9 mouse cellular contexts compared by ENCODE assay signal in genomic region chr2:19682997-19683396, GRCm38 (mm10). TPM values are rescaled to one million over a fixed set of nuclear protein-coding genes. Genes with fewer than 3 reads are reported as not detected.
A peak's percentile ranks its signal among the peaks of the same experiment; 100 is the strongest.
DNase-seq lines count a peak whose midpoint lies in the region; ATAC-seq lines count a peak whose summit lies in the region.
"Had no signal": no experiment of that assay in that cellular context is flagged by ENCODE, and none has a peak within 500 bp of the region (broad histone marks: within the 10 kb centered on the region; RNA-seq: fewer than 3 reads in every experiment).

No protein-coding gene starts in this region.

- no peaks in the 10 kb centered on the region for H3K36me3 ChIP-seq in midbrain, embryonic 11.5 days (ENCODE audit: control insufficient read depth, insufficient read depth, low read length)
- no peaks in the 10 kb centered on the region for H3K36me3 ChIP-seq in midbrain, embryonic 15.5 days (replicated peaks)
- H3K36me3 ChIP-seq in midbrain, embryonic 16.5 days (ENCODE audit: control insufficient read depth, insufficient read depth, low read length), result no peaks in the 10 kb centered on the region
- H3K36me3 ChIP-seq: lung, embryonic 15.5 days had no signal

- no peak overlapping the region for H3K27ac ChIP-seq in midbrain, embryonic 11.5 days (ENCODE audit: low read depth, low read length)
- H3K27ac ChIP-seq in midbrain, embryonic 15.5 days, result no peak overlapping the region
- no peak overlapping the region for H3K27ac ChIP-seq in midbrain, embryonic 16.5 days (ENCODE audit: low read length)
- H3K27ac ChIP-seq: lung, embryonic 15.5 days had no signal

- 48% methylated on average over 3 of the region's 3 CpGs for WGBS in midbrain, embryonic 11.5 days
- WGBS in midbrain, embryonic 15.5 days, result 56% methylated on average over 3 of the region's 3 CpGs
- 53% methylated on average over 3 of the region's 3 CpGs for WGBS in midbrain, embryonic 16.5 days

- 0 out of 2 replicates have a peak, but pooled peaks have one; percentile 42 for ATAC-seq in midbrain, embryonic 11.5 days (ENCODE audit: low FRiP score)
- no peak for ATAC-seq in midbrain, embryonic 15.5 days (replicated peaks)
- no peak for ATAC-seq in midbrain, embryonic 16.5 days

- no peaks in the 10 kb centered on the region for H3K27me3 ChIP-seq in midbrain, embryonic 11.5 days (ENCODE audit: control insufficient read depth, insufficient read depth, low read length)
- no peaks in the 10 kb centered on the region for H3K27me3 ChIP-seq in midbrain, embryonic 15.5 days (replicated peaks)
- no peaks in the 10 kb centered on the region for H3K27me3 ChIP-seq in midbrain, embryonic 16.5 days (ENCODE audit: control insufficient read depth, insufficient read depth, low read depth, low read length)
- H3K27me3 ChIP-seq: lung, embryonic 15.5 days had no signal

- H3K4me3 ChIP-seq in midbrain, embryonic 11.5 days (ENCODE audit: low read depth, low read length), result no peak overlapping the region
- H3K4me3 ChIP-seq in midbrain, embryonic 15.5 days, result no peak overlapping the region
- H3K4me3 ChIP-seq in midbrain, embryonic 16.5 days (ENCODE audit: low read depth, low read length), result no peak overlapping the region
- H3K4me3 ChIP-seq: lung, embryonic 15.5 days had no signal

- H3K4me1 ChIP-seq in midbrain, embryonic 11.5 days (ENCODE audit: control insufficient read depth, insufficient read depth, low read length), result no peaks in the 10 kb centered on the region
- no peaks in the 10 kb centered on the region for H3K4me1 ChIP-seq in midbrain, embryonic 15.5 days
- H3K4me1 ChIP-seq in midbrain, embryonic 16.5 days (ENCODE audit: control insufficient read depth, insufficient read depth, low read length), result no peaks in the 10 kb centered on the region

- H3K9me3 ChIP-seq in midbrain, embryonic 11.5 days (ENCODE audit: control insufficient read depth, low read length), result no peaks in the 10 kb centered on the region
- no peaks in the 10 kb centered on the region for H3K9me3 ChIP-seq in midbrain, embryonic 15.5 days
- no peaks in the 10 kb centered on the region for H3K9me3 ChIP-seq in midbrain, embryonic 16.5 days (replicated peaks; ENCODE audit: control insufficient read depth, low read length, poor library complexity, severe bottlenecking)
- H3K9me3 ChIP-seq: lung, embryonic 15.5 days had no signal

- no peak overlapping the region for H3K4me2 ChIP-seq in midbrain, embryonic 11.5 days
- no peak overlapping the region for H3K4me2 ChIP-seq in midbrain, embryonic 15.5 days
- no peak overlapping the region for H3K4me2 ChIP-seq in midbrain, embryonic 16.5 days (ENCODE audit: low read length)
- H3K4me2 ChIP-seq: lung, embryonic 15.5 days had no signal

- H3K9ac ChIP-seq in midbrain, embryonic 11.5 days (ENCODE audit: low read length), result no peak overlapping the region
- H3K9ac ChIP-seq in midbrain, embryonic 15.5 days, result no peak overlapping the region
- no peak overlapping the region for H3K9ac ChIP-seq in midbrain, embryonic 16.5 days (ENCODE audit: low read depth, low read length)
- H3K9ac ChIP-seq: lung, embryonic 15.5 days had no signal

- no peak for DNase-seq in midbrain, embryonic 11.5 days (ENCODE audit: low spot score, missing footprints)
- DNase-seq in adipocyte (ENCODE audit: low spot score), result peak; percentile 4
- DNase-seq in kidney, postnatal 4 days, result peak; percentile 43 to 52
- peak; percentile 36 to 54 for DNase-seq in thymus, postnatal 10 days (ENCODE audit: low spot score in 2 of 2)
- DNase-seq in cerebellum, adult 9-11 months, result no peak
- DNase-seq in frontal cortex, postnatal 25 days (ENCODE audit: low spot score in 2 of 2), result no peak

RNA-seq across cellular contexts. Expression of gene Otud1, which starts 25.4 kb away (rescaled TPM):
- 0.93 and 1.4 TPM in 2 replicates for polyA plus RNA-seq in midbrain, embryonic 11.5 days (2014; fragmentation: Nextera tagmentation; extraction: Ambion mirVana)
- 1.3 and 1.4 TPM in 2 replicates for polyA plus RNA-seq in midbrain, embryonic 15.5 days (2015; fragmentation: Nextera tagmentation; extraction: Ambion mirVana)
- 0.80 and 1.1 TPM in 2 replicates for polyA plus RNA-seq in midbrain, embryonic 16.5 days (2015; fragmentation: Nextera tagmentation; extraction: Ambion mirVana)

Comparison
In these comparisons a context has a peak if more than half of its experiments do, and no peak if none do; other contexts are left out.
1. DNase-seq: peak in adipocyte (single experiment), kidney, postnatal 4 days (2 of 2) and thymus, postnatal 10 days (2 of 2); none in midbrain, embryonic 11.5 days (single experiment), cerebellum, adult 9-11 months (single experiment) and frontal cortex, postnatal 25 days (0 of 2).